Mouse (Mus musculus) embryonic facial prominence, embryonic 14.5 days (tissue): ENCODE measurements around the gene Lzts2. TPM values are rescaled to one million over a fixed set of nuclear protein-coding genes. Genes with fewer than 3 reads are reported as not detected.

ENCODE experiments used
- ATAC-seq: fragments of 200-750 bp; cut with Nextera tagmentation; 2 replicates; pipeline ENCODE4 v1.8.0; 2017; ENCODE audit warnings: low read depth, moderate number of reproducible peaks, moderate TSS enrichment
- DNase-seq: peaks from one replicate; pipeline ENCODE4 v3.0.0-alpha.2; 2015; ENCODE audit warnings: low spot score
- H3K27ac ChIP-seq: fragments of 300-500 bp; sonication (generic); replicated peaks from 2 replicates; pipeline ENCODE4 v1.5.1; 2014; ENCODE audit warnings: low read depth, mild to moderate bottlenecking, low read length, moderate library complexity
- H3K27me3 ChIP-seq: fragments of 300-500 bp; sonication (generic); replicated peaks from 2 replicates; pipeline ENCODE4 v1.6.1; 2014; ENCODE audit warnings: low read length; ENCODE audit not compliant: control insufficient read depth, insufficient read depth
- H3K36me3 ChIP-seq: fragments of 300-500 bp; sonication (generic); 2 replicates; pipeline ENCODE4 v1.6.1; 2014; ENCODE audit warnings: low read length, mixed read lengths; ENCODE audit not compliant: control insufficient read depth, insufficient read depth
- H3K4me1 ChIP-seq: fragments of 300-500 bp; sonication (generic); 2 replicates; pipeline ENCODE4 v1.6.1; 2014; ENCODE audit warnings: antibody characterized with exemption, low read length; ENCODE audit not compliant: control insufficient read depth, insufficient read depth
- H3K4me2 ChIP-seq: fragments of 300-500 bp; sonication (generic); 2 replicates; pipeline ENCODE4 v1.6.1; 2014; ENCODE audit warnings: low read depth, mild to moderate bottlenecking, low read length, moderate library complexity, mixed read lengths
- H3K4me3 ChIP-seq: fragments of 300-500 bp; sonication (generic); 2 replicates; pipeline ENCODE4 v1.5.1; 2014; ENCODE audit warnings: low read depth, mild to moderate bottlenecking, low read length
- H3K9ac ChIP-seq: fragments of 300-500 bp; sonication (generic); 2 replicates; pipeline ENCODE4 v1.6.1; 2014; ENCODE audit warnings: low read depth, mild to moderate bottlenecking, low read length, moderate library complexity, mixed read lengths
- H3K9me3 ChIP-seq: fragments of 300-500 bp; sonication (generic); 2 replicates; pipeline ENCODE4 v1.6.1; 2016; ENCODE audit warnings: low read length; ENCODE audit not compliant: control insufficient read depth
- WGBS: fragments of 180-500 bp; shearing (Covaris S2); extraction: QIAGEN DNeasy Blood & Tissue Kit; methylation state at CpG from one replicate; pipeline ENCODE4 v1.1.7; 2014; 5-methylcytosine and 5-hydroxymethylcytosine counted together
- polyA plus RNA-seq: library from polyadenylated mRNA; unstranded; fragments of >200 nt; fragmentation: Nextera tagmentation; extraction: Ambion mirVana; gene quantifications from 2 replicates; pipeline ENCODE4 v1.2.1, GENCODE M21; 2014

Lzts2 gene
- polyA plus RNA-seq, 1 experiment from 2014 or later: 51.2 TPM

DNA sequence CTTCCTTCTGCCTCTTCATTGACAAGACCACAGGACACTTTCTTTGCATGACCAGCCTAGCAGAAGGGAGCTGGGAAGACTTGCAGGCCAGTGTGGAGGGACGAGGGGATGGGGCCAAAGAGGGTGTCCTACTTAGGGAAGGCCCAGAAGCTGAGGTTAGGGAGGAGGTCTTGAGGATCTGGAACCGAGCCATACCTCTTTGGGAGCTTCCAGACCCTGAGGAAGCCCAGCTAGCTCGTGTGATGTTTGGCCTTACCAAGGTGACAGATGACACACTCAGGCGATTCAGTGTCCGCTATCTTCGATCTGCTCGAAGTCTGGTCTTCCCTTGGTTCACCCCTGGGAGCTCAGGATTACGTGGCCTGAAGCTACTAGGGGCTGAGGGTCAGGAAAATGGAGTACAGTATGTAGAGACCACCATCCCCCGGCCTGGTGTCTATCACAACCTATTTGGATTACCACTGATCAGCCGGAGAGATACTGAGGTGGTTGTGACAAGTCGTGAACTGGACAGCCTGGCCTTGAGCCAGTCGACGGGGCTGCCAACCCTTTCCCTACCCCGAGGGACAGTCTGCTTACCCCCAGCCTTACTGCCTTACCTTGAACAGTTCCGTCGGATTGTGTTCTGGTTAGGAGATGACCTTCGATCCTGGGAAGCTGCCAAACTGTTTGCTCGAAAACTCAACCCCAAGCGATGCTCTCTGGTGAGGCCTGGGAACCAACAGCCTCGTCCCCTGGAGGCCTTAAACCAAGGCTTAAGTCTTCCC lies 6.6 kb upstream of the Lzts2 start:
- Histone ChIP-seq H3K4me2 (peak overlapping the region; percentile 95), H3K9ac (peak overlapping the region; percentile 82), H3K27ac (no peak overlapping the region), H3K4me3 (peak overlapping the region; percentile 90), H3K36me3 (peaks cover 55% of the 10 kb centered on the region), H3K4me1 (peaks cover 13% of the 10 kb centered on the region), H3K9me3 (no peaks in the 10 kb centered on the region), H3K27me3 (no peaks in the 10 kb centered on the region)
- 91% methylated on average over 20 of the region's 20 CpGs for WGBS
- no peak for DNase-seq
- ATAC-seq: no peak

DNA sequence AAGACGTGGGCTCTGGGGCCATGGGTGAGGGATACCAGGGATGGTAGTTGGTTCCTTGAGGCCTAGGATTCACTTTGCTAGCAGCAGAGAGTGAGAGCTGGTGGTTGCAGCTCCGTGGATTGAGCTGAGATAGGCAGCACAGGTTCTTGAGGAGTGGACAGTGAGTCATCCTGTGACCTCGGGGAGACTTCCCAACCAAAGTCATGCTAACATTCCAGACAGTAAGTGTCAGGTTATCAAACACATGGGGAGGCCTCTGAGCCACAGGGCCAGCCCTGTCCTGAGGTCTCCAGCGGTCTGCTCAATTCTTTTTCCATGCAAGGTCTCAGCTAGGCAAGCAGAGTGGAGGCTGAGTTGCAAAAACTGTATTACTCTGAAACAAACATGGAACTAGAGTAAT lies 3.6 kb upstream of the Lzts2 start:
- peaks cover 34% of the 10 kb centered on the region for H3K36me3 ChIP-seq
- H3K9ac ChIP-seq: no peak overlapping the region
- no peak overlapping the region for H3K4me2 ChIP-seq
- no peak for DNase-seq
- H3K4me1 ChIP-seq: peaks cover 25% of the 10 kb centered on the region
- no peak overlapping the region for H3K27ac ChIP-seq
- no peaks in the 10 kb centered on the region for H3K9me3 ChIP-seq
- H3K4me3 ChIP-seq: no peak overlapping the region
- 87% methylated on average over 4 of the region's 4 CpGs for WGBS
- H3K27me3 ChIP-seq: no peaks in the 10 kb centered on the region
- no peak for ATAC-seq

DNA sequence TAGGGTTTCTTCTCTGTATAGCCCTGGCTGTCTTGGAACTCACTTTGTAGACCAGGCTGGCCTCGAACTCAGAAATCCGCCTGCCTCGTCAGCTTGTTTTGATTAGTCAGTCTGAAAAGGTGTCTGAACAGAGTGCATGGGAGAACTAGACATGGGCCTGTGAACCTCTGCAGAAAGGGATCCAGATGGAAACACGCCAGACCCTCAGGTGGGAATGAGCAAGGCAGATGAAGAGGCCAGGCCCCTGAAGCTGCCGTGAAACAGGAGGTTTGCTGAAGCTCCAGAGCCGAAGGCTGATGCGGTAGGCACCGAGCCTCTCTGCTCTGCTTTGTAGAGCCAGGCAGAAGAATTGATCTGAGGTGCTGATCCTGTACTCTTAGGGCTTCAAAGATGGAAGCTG lies 2.0 kb upstream of the Lzts2 start:
- no peak for ATAC-seq
- WGBS: 67% methylated on average over 8 of the region's 8 CpGs
- no peak overlapping the region for H3K4me3 ChIP-seq
- H3K4me2 ChIP-seq: no peak overlapping the region
- H3K9ac ChIP-seq: peak overlapping the region; percentile 38; the same call in 1 of the 2 replicates
- peaks cover 22% of the 10 kb centered on the region for H3K4me1 ChIP-seq
- no peaks in the 10 kb centered on the region for H3K9me3 ChIP-seq
- no peak for DNase-seq
- H3K27ac ChIP-seq: 0 out of 2 replicates have a peak overlapping the region, but pooled peaks have one; percentile 99
- peaks cover 34% of the 10 kb centered on the region for H3K36me3 ChIP-seq
- H3K27me3 ChIP-seq: no peaks in the 10 kb centered on the region

DNA sequence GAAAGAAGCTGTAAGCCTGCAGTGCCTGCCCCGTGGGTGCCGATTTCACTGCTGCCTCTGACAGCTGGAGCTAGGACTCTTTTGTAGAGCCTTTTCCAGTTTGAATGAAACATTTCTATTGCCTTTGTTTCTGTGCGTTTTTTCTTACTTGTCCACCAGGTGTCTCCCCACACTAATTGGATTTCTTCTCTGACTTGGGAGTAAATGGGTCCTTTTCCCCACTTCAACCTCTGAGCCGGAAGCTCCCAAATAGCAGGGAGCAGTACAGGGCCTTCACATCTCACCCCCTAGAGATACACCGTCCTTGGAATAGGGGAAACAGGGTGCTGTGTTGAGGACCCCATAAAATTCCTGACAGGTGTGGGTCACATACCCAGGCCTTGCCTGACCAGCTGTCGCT lies 1.6 kb upstream of the Lzts2 start:
- Histone ChIP-seq H3K27me3 (no peaks in the 10 kb centered on the region), H3K4me3 (no peak overlapping the region), H3K9ac (peak overlapping the region; percentile 38; the same call in 1 of the 2 replicates), H3K36me3 (peaks cover 34% of the 10 kb centered on the region), H3K4me1 (peaks cover 19% of the 10 kb centered on the region), H3K9me3 (no peaks in the 10 kb centered on the region), H3K4me2 (no peak overlapping the region), H3K27ac (peak overlapping the region; percentile 99)
- 22% methylated on average over 6 of the region's 6 CpGs for WGBS
- DNase-seq (peak; percentile 60), ATAC-seq (no peak)

DNA sequence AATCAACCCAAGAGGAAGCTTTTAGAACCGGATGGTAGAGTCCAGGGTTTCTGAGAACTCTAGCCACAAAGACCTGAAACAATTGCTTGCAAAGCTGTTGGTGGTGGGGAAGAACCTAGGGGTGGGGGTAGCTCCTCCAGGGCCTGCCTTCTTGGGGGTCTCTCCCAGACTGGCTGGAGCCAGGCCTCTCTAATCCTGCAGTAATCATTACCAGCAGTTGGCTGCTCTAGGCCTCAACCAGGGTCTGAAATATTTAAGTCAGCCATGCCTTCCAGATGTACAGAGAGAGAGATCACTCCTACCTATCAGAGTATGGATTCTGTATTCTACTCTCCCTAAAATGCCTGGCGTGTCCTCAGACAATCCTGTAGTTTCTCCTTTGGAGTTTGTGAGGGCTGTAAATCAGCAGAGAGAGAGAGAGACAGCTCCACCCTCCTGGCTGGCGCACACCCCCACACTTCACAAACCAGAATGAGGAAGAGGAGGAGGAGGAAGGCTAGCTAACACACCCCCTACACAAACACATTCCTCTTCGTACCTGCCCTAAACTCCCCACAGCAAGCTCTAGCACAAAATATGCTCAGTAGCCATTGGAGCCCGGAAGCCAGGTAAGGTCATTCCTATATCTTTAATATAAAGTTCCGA lies 511 bp upstream of the Lzts2 start:
- H3K27me3 ChIP-seq: no peaks in the 10 kb centered on the region
- 0 out of 2 replicates have a peak overlapping the region, but pooled peaks have one; percentile 1 for H3K9ac ChIP-seq
- DNase-seq: peak; percentile 63
- peak overlapping the region; percentile 70; the same call in 1 of the 2 replicates for H3K4me2 ChIP-seq
- H3K9me3 ChIP-seq: no peaks in the 10 kb centered on the region
- 37% methylated on average over 6 of the region's 6 CpGs for WGBS
- peaks cover 19% of the 10 kb centered on the region for H3K4me1 ChIP-seq
- no peak overlapping the region for H3K4me3 ChIP-seq
- no peak for ATAC-seq
- peak overlapping the region; percentile 99 for H3K27ac ChIP-seq
- H3K36me3 ChIP-seq: peaks cover 26% of the 10 kb centered on the region

DNA sequence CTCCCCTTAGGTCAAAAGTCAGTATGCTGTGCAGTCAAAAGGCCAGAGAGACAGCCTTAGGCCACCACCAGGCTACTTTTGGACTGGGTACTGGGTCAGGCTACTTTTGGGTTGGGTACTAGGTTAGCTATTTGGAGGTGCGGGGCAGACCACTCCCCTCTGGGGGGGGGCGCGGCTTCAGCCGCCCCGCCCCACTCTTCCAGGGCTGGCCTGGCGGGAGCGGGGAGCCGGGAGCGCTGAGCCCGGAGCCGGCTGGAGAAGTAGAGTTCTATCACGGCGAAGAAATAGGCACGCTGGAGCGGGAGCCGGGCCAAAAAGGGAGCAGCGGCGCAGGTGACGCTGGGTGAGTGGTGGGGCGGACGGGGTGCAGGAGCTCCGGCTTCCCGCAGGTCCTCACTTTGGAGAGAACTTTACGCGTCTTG lies 778 bp downstream of the Lzts2 start:
- Histone ChIP-seq H3K27me3 (no peaks in the 10 kb centered on the region), H3K27ac (peak overlapping the region; percentile 99), H3K9me3 (no peaks in the 10 kb centered on the region), H3K4me2 (peak overlapping the region; percentile 70), H3K9ac (peak overlapping the region; percentile 74), H3K4me3 (peak overlapping the region; percentile 63), H3K4me1 (peaks cover 29% of the 10 kb centered on the region), H3K36me3 (peaks cover 17% of the 10 kb centered on the region)
- WGBS: 0% methylated on average over 17 of the region's 25 CpGs
- no peak for ATAC-seq
- DNase-seq: peak; percentile 55

DNA sequence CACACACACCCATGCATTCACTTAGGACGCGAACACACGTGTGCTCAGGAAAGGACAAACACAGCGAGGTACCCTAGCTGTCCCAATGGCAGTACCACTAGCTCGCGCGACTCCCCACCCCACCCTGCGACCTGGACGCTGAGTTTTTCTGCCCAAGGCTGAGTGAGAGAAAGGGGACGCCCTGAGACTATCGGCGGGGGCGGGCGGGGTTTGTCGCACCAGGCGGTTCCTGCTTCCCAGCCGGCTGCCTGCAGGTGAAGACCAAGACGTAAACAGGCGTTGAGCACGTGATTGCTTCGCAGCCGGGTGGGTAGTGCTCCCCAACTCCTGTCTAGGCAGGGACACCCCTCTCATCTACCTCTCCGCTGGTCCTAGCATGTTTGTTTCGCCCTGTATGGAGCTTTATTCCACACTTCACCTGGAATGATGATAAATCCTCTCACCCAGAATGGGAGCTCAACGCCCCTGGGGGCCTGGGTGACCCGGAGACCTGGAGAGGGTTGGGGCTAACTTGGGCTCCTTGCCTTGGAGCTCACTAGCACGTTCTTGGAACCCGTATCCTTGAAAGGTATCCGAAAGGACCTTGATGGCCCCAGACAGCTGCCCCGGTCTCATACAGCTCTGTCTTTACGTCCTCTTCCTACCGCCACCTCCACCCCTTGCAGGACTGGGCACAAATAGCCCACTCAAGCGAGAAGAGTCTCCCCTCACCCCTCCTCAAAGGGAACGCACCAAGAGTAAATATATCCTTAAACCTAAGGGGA lies 1.5 kb downstream of the Lzts2 start:
- Histone ChIP-seq H3K27me3 (no peaks in the 10 kb centered on the region), H3K36me3 (peaks cover 10% of the 10 kb centered on the region; the same call in 1 of the 2 replicates), H3K4me3 (peak overlapping the region; percentile 63), H3K9ac (peak overlapping the region; percentile 74), H3K9me3 (no peaks in the 10 kb centered on the region), H3K4me1 (peaks cover 36% of the 10 kb centered on the region), H3K27ac (peak overlapping the region; percentile 99), H3K4me2 (peak overlapping the region; percentile 70)
- peak; percentile 70 for DNase-seq
- 0 out of 2 replicates have a peak, but pooled peaks have one; percentile 8 for ATAC-seq
- WGBS: under 1% methylated on average over 23 of the region's 34 CpGs
